Mouse (Mus musculus) G1E (cell line): ENCODE data around the gene B4galt5. TPM values are rescaled to one million over a fixed set of nuclear protein-coding genes. Genes with fewer than 3 reads are reported as not detected.

Experiments used
- ATAC-seq: 2 replicates; pipeline ENCODE4 v1.8.0; 2016; ENCODE audit warnings: mild to moderate bottlenecking; ENCODE audit not compliant: insufficient number of reproducible peaks, poor library complexity, low FRiP score, severe bottlenecking; ENCODE audit errors: extremely low read depth
- DNase-seq: peaks from one replicate; pipeline ENCODE4 v3.0.0; 2012; ENCODE audit warnings: low spot score
- H3K27me3 ChIP-seq: 2 replicates; pipeline ENCODE4 v1.6.1; 2012; ENCODE audit warnings: mild to moderate bottlenecking, low read length, inconsistent platforms; ENCODE audit not compliant: insufficient read depth
- H3K36me3 ChIP-seq: replicated peaks from 2 replicates; pipeline ENCODE3; 2012; ENCODE audit warnings: mild to moderate bottlenecking, inconsistent platforms
- H3K4me1 ChIP-seq: 2 replicates; pipeline ENCODE4 v1.6.1; 2012; ENCODE audit warnings: low read depth, low read length, inconsistent platforms, mixed read lengths; ENCODE audit not compliant: insufficient read depth
- H3K4me3 ChIP-seq: 2 replicates; pipeline ENCODE4 v1.5.1; 2012; ENCODE audit warnings: low read depth, mild to moderate bottlenecking, inconsistent platforms, low read length, moderate library complexity, mixed read lengths
- H3K9me3 ChIP-seq: replicated peaks from 2 replicates; pipeline ENCODE4 v1.6.1; 2012; ENCODE audit warnings: inconsistent platforms
- CTCF ChIP-seq: IDR thresholded peaks from 2 replicates; pipeline ENCODE4 v1.5.1; 2012; ENCODE audit warnings: low read depth, low read length, inconsistent platforms, mixed read lengths
- GATA1 ChIP-seq: IDR thresholded peaks from 2 replicates; pipeline ENCODE4 v1.6.1; 2012; ENCODE audit warnings: borderline replicate concordance, low read length, inconsistent platforms, mixed read lengths
- GATA2 ChIP-seq: IDR thresholded peaks from 2 replicates; pipeline ENCODE4 v1.6.1; 2012; ENCODE audit warnings: low read depth, low read length, inconsistent platforms, borderline replicate concordance
- POLR2AphosphoS5 ChIP-seq: IDR thresholded peaks from 2 replicates; pipeline ENCODE4 v1.6.1; 2012; ENCODE audit warnings: low read depth, low read length, inconsistent platforms; ENCODE audit not compliant: insufficient replicate concordance
- TAL1 ChIP-seq: conservative IDR thresholded peaks from 2 replicates; pipeline ENCODE4 v1.6.1; 2012; ENCODE audit warnings: low read depth, low read length, inconsistent platforms, mixed read lengths
- polyA plus RNA-seq: library from polyadenylated mRNA; stranded (reverse); fragments of >175 nt; gene quantifications from 2 replicates; pipeline ENCODE4 v1.2.3, GENCODE M21; 2012
- total RNA-seq, 2 experiments: library from RNA; stranded (forward) in 1 of 2; stranded (reverse) in 1 of 2; fragments of 200-1000 nt in 1 of 2; fragments of >200 nt in 1 of 2; fragmentation: Nextera tagmentation in 1 of 2; gene quantifications; 2 replicates each; pipeline ENCODE4 v1.2.3; 2014 to 2017

The B4galt5 gene
- total and polyA plus RNA-seq, 3 experiments = 0.23 to 0.61 (median 0.44) TPM

- no peaks in the 10 kb centered on the region for H3K9me3 ChIP-seq
- H3K36me3 ChIP-seq = no peaks in the 10 kb centered on the region
- no peak for TF ChIP-seq TAL1
- TF ChIP-seq POLR2AphosphoS5 = no peak
- no peak for TF ChIP-seq GATA2
- TF ChIP-seq CTCF = no peak
- no peak for TF ChIP-seq GATA1
- no peaks in the 10 kb centered on the region for H3K27me3 ChIP-seq
- no peak overlapping the region for H3K4me3 ChIP-seq
- DNase-seq (no peak), ATAC-seq (no peak)
- no peaks in the 10 kb centered on the region for H3K4me1 ChIP-seq
Observed at GRCm38 (mm10) chr2:167262433-167262832, 86.5 kb downstream of the B4galt5 start.

GRCm38 (mm10) chr2:167261106-167261505, 87.9 kb downstream of the B4galt5 start:
- Histone ChIP-seq H3K4me3 (no peak overlapping the region), H3K4me1 (no peaks in the 10 kb centered on the region), H3K36me3 (no peaks in the 10 kb centered on the region), H3K27me3 (no peaks in the 10 kb centered on the region), H3K9me3 (no peaks in the 10 kb centered on the region)
- TF ChIP-seq TAL1 (no peak), CTCF (no peak), GATA2 (no peak), POLR2AphosphoS5 (no peak), GATA1 (no peak)
- DNase-seq (no peak), ATAC-seq (no peak)

GRCm38 (mm10) chr2:167257790-167258189, 91.2 kb downstream of the B4galt5 start:
- DNase-seq = no peak
- ATAC-seq = no peak
- no peak overlapping the region for H3K4me3 ChIP-seq
- no peaks in the 10 kb centered on the region for H3K36me3 ChIP-seq
- H3K9me3 ChIP-seq = no peaks in the 10 kb centered on the region
- H3K27me3 ChIP-seq = no peaks in the 10 kb centered on the region
- H3K4me1 ChIP-seq = no peaks in the 10 kb centered on the region
- TF ChIP-seq TAL1 = no peak
- TF ChIP-seq GATA2 = no peak
- no peak for TF ChIP-seq POLR2AphosphoS5
- TF ChIP-seq CTCF = no peak
- no peak for TF ChIP-seq GATA1

GRCm38 (mm10) chr2:167254808-167255207, 94.2 kb downstream of the B4galt5 start:
- Histone ChIP-seq H3K36me3 (no peaks in the 10 kb centered on the region), H3K4me3 (no peak overlapping the region), H3K27me3 (no peaks in the 10 kb centered on the region), H3K4me1 (no peaks in the 10 kb centered on the region), H3K9me3 (no peaks in the 10 kb centered on the region)
- ATAC-seq (no peak), DNase-seq (no peak)
- no peak for TF ChIP-seq GATA1
- no peak for TF ChIP-seq GATA2
- no peak for TF ChIP-seq POLR2AphosphoS5

GRCm38 (mm10) chr2:167254185-167254584, 94.8 kb downstream of the B4galt5 start:
- no peaks in the 10 kb centered on the region for H3K27me3 ChIP-seq
- DNase-seq = no peak
- no peak overlapping the region for H3K4me3 ChIP-seq
- H3K36me3 ChIP-seq = no peaks in the 10 kb centered on the region
- H3K4me1 ChIP-seq = no peaks in the 10 kb centered on the region
- TF ChIP-seq TAL1 = no peak
- no peak for TF ChIP-seq GATA1
- TF ChIP-seq POLR2AphosphoS5 = no peak
- TF ChIP-seq CTCF = no peak
- no peak for TF ChIP-seq GATA2
- no peak for ATAC-seq
- H3K9me3 ChIP-seq = no peaks in the 10 kb centered on the region

- ATAC-seq (no peak), DNase-seq (no peak)
- Histone ChIP-seq H3K9me3 (no peaks in the 10 kb centered on the region), H3K4me3 (no peak overlapping the region), H3K36me3 (no peaks in the 10 kb centered on the region), H3K27me3 (no peaks in the 10 kb centered on the region), H3K4me1 (no peaks in the 10 kb centered on the region)
- TF ChIP-seq GATA1 = no peak
- TF ChIP-seq POLR2AphosphoS5 = no peak
- no peak for TF ChIP-seq CTCF
- no peak for TF ChIP-seq GATA2
- no peak for TF ChIP-seq TAL1
Observed at GRCm38 (mm10) chr2:167253476-167253875, 95.5 kb downstream of the B4galt5 start.

DNA sequence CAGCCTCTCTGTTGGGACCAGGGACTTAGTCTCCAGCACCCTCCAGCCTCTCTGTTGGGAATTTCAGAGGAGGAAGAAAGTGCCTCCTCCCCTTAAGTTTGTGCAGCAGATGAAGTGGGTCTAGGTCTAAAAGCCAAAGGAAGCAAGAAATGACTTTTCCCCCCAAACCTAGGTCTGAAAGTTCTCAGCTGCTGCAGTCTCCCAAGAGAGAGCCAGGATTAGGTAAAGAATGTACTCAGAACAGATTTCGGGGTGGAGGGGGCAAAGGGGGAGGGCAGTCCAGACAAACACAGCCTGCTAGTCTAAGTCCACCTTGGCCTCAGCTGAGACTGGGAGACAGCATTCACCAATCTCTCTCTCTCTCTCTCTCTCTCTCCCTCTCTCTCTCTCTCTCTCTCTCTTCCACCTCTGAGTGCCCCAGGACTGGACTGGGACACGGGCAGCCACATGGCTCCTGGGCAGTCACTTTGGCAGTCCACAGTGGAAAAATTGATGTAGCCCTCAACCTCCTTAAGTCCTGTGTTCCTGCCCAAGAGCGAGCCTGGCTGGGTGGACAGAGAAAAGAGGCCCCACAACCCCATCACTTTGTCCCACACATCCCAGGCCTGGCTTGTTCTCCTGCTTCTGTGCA, 96.8 kb downstream of the B4galt5 start:
- DNase-seq (no peak), ATAC-seq (no peak)
- Histone ChIP-seq H3K4me3 (no peak overlapping the region), H3K9me3 (no peaks in the 10 kb centered on the region), H3K4me1 (no peaks in the 10 kb centered on the region), H3K27me3 (no peaks in the 10 kb centered on the region), H3K36me3 (no peaks in the 10 kb centered on the region)
- TF ChIP-seq CTCF (no peak), POLR2AphosphoS5 (no peak), GATA1 (no peak), GATA2 (no peak), TAL1 (no peak)
